Mouse (Mus musculus) intestine, embryonic 16.5 days (tissue): Measurements from ENCODE around the gene Omt2a. TPM values are rescaled to one million over a fixed set of nuclear protein-coding genes. Genes with fewer than 3 reads are reported as not detected.
"Not testable (repeated sequence)": the region's sequence is repeated elsewhere in the genome, so short reads cannot be mapped to it uniquely, and the experiment has no call there.

Experiments used
- ATAC-seq: fragments of 200-750 bp; cut with Nextera tagmentation; 2 replicates; pipeline ENCODE4 v1.8.0; 2017; ENCODE audit warnings: moderate TSS enrichment, moderate library complexity
- H3K27ac ChIP-seq: fragments of 300-500 bp; sonication (generic); 2 replicates; pipeline ENCODE4 v1.5.1; 2014; ENCODE audit warnings: mild to moderate bottlenecking, low read length
- H3K27me3 ChIP-seq: fragments of 300-500 bp; sonication (generic); replicated peaks from 2 replicates; pipeline ENCODE4 v1.6.1; 2014; ENCODE audit warnings: low read length, control low read depth, mixed read lengths; ENCODE audit not compliant: control insufficient read depth, insufficient read depth
- H3K36me3 ChIP-seq: fragments of 300-500 bp; sonication (generic); 2 replicates; pipeline ENCODE4 v1.6.1; 2014; ENCODE audit warnings: low read length, control low read depth; ENCODE audit not compliant: control insufficient read depth, insufficient read depth
- H3K4me1 ChIP-seq: fragments of 300-500 bp; sonication (generic); 2 replicates; pipeline ENCODE4 v1.6.1; 2014; ENCODE audit warnings: low read length, control low read depth, mixed read lengths; ENCODE audit not compliant: control insufficient read depth, insufficient read depth
- H3K4me2 ChIP-seq: fragments of 300-500 bp; sonication (generic); 2 replicates; pipeline ENCODE4 v1.6.1; 2014; ENCODE audit warnings: low read depth, low read length, control low read depth
- H3K4me3 ChIP-seq: fragments of 300-500 bp; sonication (generic); 2 replicates; pipeline ENCODE4 v1.5.1; 2014; ENCODE audit warnings: mild to moderate bottlenecking, low read length
- H3K9ac ChIP-seq: fragments of 300-500 bp; sonication (generic); 2 replicates; pipeline ENCODE4 v1.6.1; 2014; ENCODE audit warnings: low read depth, low read length
- H3K9me3 ChIP-seq: fragments of 300-500 bp; sonication (generic); 2 replicates; pipeline ENCODE4 v1.6.1; 2016; ENCODE audit warnings: low read length, control low read depth; ENCODE audit not compliant: control insufficient read depth
- WGBS: fragments of 180-500 bp; shearing (Covaris S2); extraction: QIAGEN DNeasy Blood & Tissue Kit; methylation state at CpG from one replicate; pipeline ENCODE4 v1.1.7; 2014; 5-methylcytosine and 5-hydroxymethylcytosine counted together
- polyA plus RNA-seq: library from polyadenylated mRNA; unstranded; fragments of >200 nt; fragmentation: Nextera tagmentation; extraction: Ambion mirVana; gene quantifications from 2 replicates; pipeline ENCODE4 v1.2.1, GENCODE M21; 2015

Gene Omt2a
- polyA plus RNA-seq, 1 experiment from 2014 or later = not detected

- not testable (repeated sequence) for H3K4me1 ChIP-seq, H3K36me3 ChIP-seq, H3K4me2 ChIP-seq, H3K9ac ChIP-seq, H3K27ac ChIP-seq, H3K27me3 ChIP-seq, ATAC-seq, H3K4me3 ChIP-seq, H3K9me3 ChIP-seq
- 75% methylated on average over 3 of the region's 3 CpGs for WGBS
These were observed 43.7 kb downstream of the Omt2a start for GRCm38 (mm10) chr9:78270945-78271344.

Other genes starting within 250 kb of the Omt2a start
- 39.8 and 43.3 TPM in 2 replicates for gene Fbxo9, start 205.7 kb downstream of the Omt2a start, polyA plus RNA-seq
- 28.1 and 29.9 TPM in 2 replicates for gene Ick, start 205.6 kb downstream of the Omt2a start, polyA plus RNA-seq
- gene Gsta4, start 132.0 kb downstream of the Omt2a start, polyA plus RNA-seq = 57.5 and 62.7 TPM in 2 replicates
- gene Gsta1, start 84.1 kb downstream of the Omt2a start, polyA plus RNA-seq = 94.1 and 98.3 TPM in 2 replicates
- 73.4 and 80.7 TPM in 2 replicates for gene Gm3776, start 57.7 kb downstream of the Omt2a start, polyA plus RNA-seq
- 0.93 and 0.95 TPM in 2 replicates for gene Gm10639, start 24.9 kb downstream of the Omt2a start, polyA plus RNA-seq
- not detected in 2 replicates for gene Omt2b, start 12.8 kb upstream of the Omt2a start, polyA plus RNA-seq
- 77.3 and 89.5 TPM in 2 replicates for gene Gsta2, start 41.0 kb upstream of the Omt2a start, polyA plus RNA-seq
- gene Dppa5a, start 53.4 kb upstream of the Omt2a start, polyA plus RNA-seq = not detected in 2 replicates
- gene Ooep, start 63.9 kb upstream of the Omt2a start, polyA plus RNA-seq = 0.26 and 0.39 TPM in 2 replicates
- 0.13 and 0.28 TPM in 2 replicates for gene Ddx43, start 81.0 kb upstream of the Omt2a start, polyA plus RNA-seq
- 1.6 and 1.9 TPM in 2 replicates for gene Cgas, start 128.4 kb upstream of the Omt2a start, polyA plus RNA-seq
- 25.0 and 27.0 TPM in 2 replicates for gene Mto1, start 133.4 kb upstream of the Omt2a start, polyA plus RNA-seq
- gene Gm17324, start 134.0 kb upstream of the Omt2a start, polyA plus RNA-seq = 0.24 and 0.48 TPM in 2 replicates
- 4,065 and 4,271 TPM in 2 replicates for gene Eef1a1, start 174.4 kb upstream of the Omt2a start, polyA plus RNA-seq